Mouse (Mus musculus) liver, postnatal 0 days (tissue): ENCODE results near the gene Ano2. TPM values are rescaled to one million over a fixed set of nuclear protein-coding genes. Genes with fewer than 3 reads are reported as not detected.

Experiments used
- ATAC-seq: fragments of 200-750 bp; cut with Nextera tagmentation; 2 replicates; pipeline ENCODE4 v1.8.0; 2017; ENCODE audit warnings: mild to moderate bottlenecking, moderate library complexity
- DNase-seq: peaks from one replicate; pipeline ENCODE4 v3.0.0-alpha.2; 2016
- H3K27ac ChIP-seq: fragments of 300-500 bp; sonication (generic); 2 replicates; pipeline ENCODE4 v1.5.1; 2014; ENCODE audit warnings: antibody characterized with exemption, moderate library complexity, mild to moderate bottlenecking, low read depth
- H3K27me3 ChIP-seq: fragments of 300-500 bp; sonication (generic); 2 replicates; pipeline ENCODE4 v1.6.1; 2014; ENCODE audit warnings: low read length, control low read depth, mixed read lengths; ENCODE audit not compliant: insufficient read depth
- H3K36me3 ChIP-seq: fragments of 300-500 bp; sonication (generic); replicated peaks from 2 replicates; pipeline ENCODE4 v1.6.1; 2014; ENCODE audit warnings: mild to moderate bottlenecking, control low read depth, low read length, moderate library complexity, mixed read lengths; ENCODE audit not compliant: insufficient read depth
- H3K4me1 ChIP-seq: fragments of 300-500 bp; sonication (generic); 2 replicates; pipeline ENCODE4 v1.6.1; 2014; ENCODE audit warnings: antibody characterized with exemption, mild to moderate bottlenecking, control low read depth; ENCODE audit not compliant: insufficient read depth
- H3K4me2 ChIP-seq: fragments of 300-500 bp; sonication (generic); 2 replicates; pipeline ENCODE4 v1.6.1; 2014; ENCODE audit warnings: low read depth, mild to moderate bottlenecking, low read length, moderate library complexity, mixed read lengths
- H3K4me3 ChIP-seq: fragments of 300-500 bp; sonication (generic); 2 replicates; pipeline ENCODE4 v1.5.1; 2014; ENCODE audit warnings: low read depth, low read length
- H3K9ac ChIP-seq: fragments of 300-500 bp; sonication (generic); replicated peaks from 2 replicates; pipeline ENCODE4 v1.6.1; 2014; ENCODE audit warnings: mild to moderate bottlenecking, moderate library complexity
- H3K9me3 ChIP-seq: fragments of 300-500 bp; sonication (generic); 2 replicates; pipeline ENCODE4 v1.6.1; 2016; ENCODE audit warnings: mild to moderate bottlenecking, control low read depth, low read length, mixed read lengths
- CTCF ChIP-seq: sonication (generic); IDR thresholded peaks from 2 replicates; pipeline ENCODE4 v1.5.1; 2016; ENCODE audit warnings: antibody characterized with exemption, low read depth
- EP300 ChIP-seq: IDR thresholded peaks from 2 replicates; pipeline ENCODE4 v1.6.1; 2016; ENCODE audit warnings: antibody characterized with exemption, low read depth, mild to moderate bottlenecking
- WGBS: fragments of 180-500 bp; shearing (Covaris S2); extraction: QIAGEN DNeasy Blood & Tissue Kit; methylation state at CpG from one replicate; pipeline ENCODE4 v1.1.7; 2014; ENCODE audit not compliant: insufficient replicate concordance; 5-methylcytosine and 5-hydroxymethylcytosine counted together
- polyA plus RNA-seq: library from polyadenylated mRNA; unstranded; fragments of >200 nt; fragmentation: Nextera tagmentation; extraction: Ambion mirVana; gene quantifications from 2 replicates; pipeline ENCODE4 v1.2.1, GENCODE M21; 2015

The Ano2 gene
- polyA plus RNA-seq, 1 experiment from 2014 or later = not detected

DNA sequence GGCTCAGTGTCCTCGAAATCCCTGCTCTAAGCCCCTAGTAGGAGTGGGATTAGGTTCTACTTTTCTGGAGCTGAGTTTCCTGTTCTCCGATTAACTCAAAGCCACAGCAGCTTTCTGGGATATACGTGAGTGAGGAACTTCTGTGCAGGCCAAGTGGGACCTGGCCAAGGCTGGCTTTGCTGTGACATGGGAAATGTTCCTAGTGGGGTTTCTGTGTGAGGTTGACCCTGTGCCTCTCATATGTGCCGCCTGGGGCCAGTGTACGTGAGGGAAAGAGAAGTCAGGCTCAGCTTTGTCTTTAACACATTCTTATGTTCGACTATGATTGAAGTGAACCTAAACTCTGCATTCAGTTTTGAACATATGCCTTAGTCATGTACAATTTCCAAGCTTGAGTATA is 184.5 kb downstream of the Ano2 start:
- no peak for ATAC-seq
- Histone ChIP-seq H3K9ac (no peak overlapping the region), H3K27me3 (no peaks in the 10 kb centered on the region), H3K27ac (no peak overlapping the region), H3K36me3 (no peaks in the 10 kb centered on the region), H3K9me3 (no peaks in the 10 kb centered on the region), H3K4me2 (no peak overlapping the region), H3K4me3 (no peak overlapping the region), H3K4me1 (no peaks in the 10 kb centered on the region)
- no peak for TF ChIP-seq CTCF
- no peak for TF ChIP-seq EP300
- WGBS = 71% methylated on average over 6 of the region's 6 CpGs
- DNase-seq = no peak

DNA sequence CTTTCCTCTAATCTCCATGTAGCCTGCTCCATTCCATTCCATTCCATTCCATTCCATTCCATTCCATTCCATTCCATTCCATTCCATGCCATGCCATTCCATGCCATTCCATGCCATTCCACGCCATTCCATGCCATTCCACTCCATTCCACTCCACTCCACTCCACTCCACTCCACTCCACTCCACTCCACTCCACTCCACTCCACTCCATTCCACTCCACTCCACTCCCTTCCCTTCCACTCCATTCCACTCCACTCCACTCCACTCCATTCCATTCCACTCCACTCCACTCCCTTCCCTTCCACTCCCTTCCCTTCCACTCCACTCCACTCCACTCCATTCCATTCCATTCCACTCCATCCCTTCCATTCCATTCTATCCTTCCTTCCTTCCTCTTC is 186.7 kb downstream of the Ano2 start:
- TF ChIP-seq EP300 = no peak
- no peak for TF ChIP-seq CTCF
- Histone ChIP-seq H3K4me2 (no peak overlapping the region), H3K4me1 (no peaks in the 10 kb centered on the region), H3K36me3 (no peaks in the 10 kb centered on the region), H3K9ac (no peak overlapping the region), H3K9me3 (no peaks in the 10 kb centered on the region), H3K27me3 (no peaks in the 10 kb centered on the region), H3K4me3 (no peak overlapping the region), H3K27ac (no peak overlapping the region)
- WGBS = 59% methylated on average over 1 of the region's 1 CpGs
- ATAC-seq (no peak), DNase-seq (no peak)

DNA sequence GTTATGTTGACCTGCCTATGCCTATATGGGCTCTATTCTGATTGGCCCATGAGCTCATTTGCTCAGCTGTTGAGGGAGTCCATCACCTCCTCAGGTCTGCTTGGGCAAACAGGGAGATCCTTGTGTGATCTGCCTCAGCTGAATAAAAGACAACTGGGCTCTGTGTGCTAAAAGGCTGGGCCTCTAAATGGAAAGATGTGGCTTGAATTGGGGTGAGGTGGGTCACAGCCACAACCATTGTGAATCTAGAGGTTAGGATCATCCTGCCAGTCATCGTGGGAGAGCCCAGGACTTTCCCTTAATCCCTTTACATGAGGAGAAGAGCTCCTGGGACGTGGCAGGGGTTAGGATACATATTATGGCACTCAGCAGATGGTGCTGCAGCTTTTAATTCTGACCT is 188.5 kb downstream of the Ano2 start:
- H3K4me3 ChIP-seq = no peak overlapping the region
- H3K9ac ChIP-seq = no peak overlapping the region
- no peak for DNase-seq
- H3K4me2 ChIP-seq = no peak overlapping the region
- H3K4me1 ChIP-seq = no peaks in the 10 kb centered on the region
- ATAC-seq = no peak
- H3K27ac ChIP-seq = no peak overlapping the region
- H3K27me3 ChIP-seq = no peaks in the 10 kb centered on the region
- no peaks in the 10 kb centered on the region for H3K36me3 ChIP-seq
- H3K9me3 ChIP-seq = no peaks in the 10 kb centered on the region
- TF ChIP-seq EP300 = no peak
- TF ChIP-seq CTCF = no peak
- 40% methylated on average over 2 of the region's 2 CpGs for WGBS

DNA sequence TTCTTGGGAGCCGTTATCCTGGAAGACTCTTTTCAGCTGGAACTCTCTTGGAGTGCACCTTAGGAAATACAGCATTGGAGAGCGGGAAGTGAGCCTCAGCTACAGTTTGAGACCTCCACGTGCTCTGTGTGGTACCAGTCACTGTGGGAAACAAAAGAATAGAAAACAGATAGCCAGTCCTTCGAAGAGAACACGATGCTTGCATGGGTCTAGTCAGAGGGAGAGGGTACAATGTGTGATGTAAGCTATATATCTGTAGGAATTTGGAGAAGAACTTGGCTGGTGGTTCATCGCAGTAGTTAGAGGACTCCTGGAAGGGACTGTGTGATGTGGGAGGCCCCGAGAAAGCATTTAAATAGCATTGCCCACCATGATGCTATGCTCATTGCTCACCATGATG is 189.1 kb downstream of the Ano2 start:
- Histone ChIP-seq H3K9ac (no peak overlapping the region), H3K36me3 (no peaks in the 10 kb centered on the region), H3K27me3 (no peaks in the 10 kb centered on the region), H3K4me1 (no peaks in the 10 kb centered on the region), H3K9me3 (no peaks in the 10 kb centered on the region), H3K27ac (no peak overlapping the region), H3K4me2 (no peak overlapping the region), H3K4me3 (no peak overlapping the region)
- no peak for TF ChIP-seq EP300
- 75% methylated on average over 7 of the region's 7 CpGs for WGBS
- ATAC-seq = no peak
- no peak for DNase-seq

DNA sequence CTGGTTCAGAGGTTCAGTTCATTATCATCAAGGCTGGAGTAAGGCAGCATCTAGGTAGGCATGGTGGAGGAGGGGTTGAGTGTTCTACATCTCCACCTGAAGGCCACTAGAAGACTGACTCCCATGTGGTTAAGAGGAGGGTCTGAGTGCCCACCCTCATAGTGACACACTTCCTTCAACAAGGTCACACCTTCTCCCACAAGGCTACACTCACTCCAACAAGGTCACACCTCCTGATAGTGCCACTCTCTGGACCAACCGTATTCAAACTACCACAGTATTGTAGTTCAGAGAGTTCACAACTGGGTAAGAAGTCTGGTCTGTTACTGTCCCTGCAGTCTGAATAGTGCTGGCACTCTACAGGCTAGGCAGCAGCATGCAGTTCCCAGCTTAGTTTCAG is 198.4 kb downstream of the Ano2 start:
- WGBS = 75% methylated on average over 1 of the region's 1 CpGs
- no peak overlapping the region for H3K27ac ChIP-seq
- ATAC-seq = no peak
- H3K36me3 ChIP-seq = no peaks in the 10 kb centered on the region
- no peak overlapping the region for H3K4me3 ChIP-seq
- no peaks in the 10 kb centered on the region for H3K4me1 ChIP-seq
- TF ChIP-seq CTCF = no peak
- no peak for TF ChIP-seq EP300
- no peaks in the 10 kb centered on the region for H3K9me3 ChIP-seq
- H3K9ac ChIP-seq = no peak overlapping the region
- no peak for DNase-seq
- H3K27me3 ChIP-seq = no peaks in the 10 kb centered on the region
- no peak overlapping the region for H3K4me2 ChIP-seq

DNA sequence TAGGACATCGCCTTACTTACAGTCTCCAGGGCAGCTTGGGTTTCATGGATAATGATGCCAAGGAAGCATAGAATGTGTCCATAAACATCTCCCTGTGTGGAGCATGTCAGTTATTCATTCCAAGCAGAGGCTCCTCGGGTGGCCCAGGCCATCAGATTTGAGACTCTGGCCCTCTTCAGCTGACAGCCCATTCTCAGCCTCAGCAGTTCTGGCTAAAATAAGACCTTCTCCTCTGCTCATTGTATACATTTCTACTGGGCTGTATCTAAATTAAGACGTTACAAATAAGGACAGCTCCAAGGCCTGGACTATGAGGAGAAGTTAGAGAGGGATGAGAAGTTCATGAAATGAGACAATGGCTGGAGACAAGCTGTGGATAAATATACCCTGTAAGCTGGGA is 204.1 kb downstream of the Ano2 start:
- 69% methylated on average over 3 of the region's 3 CpGs for WGBS
- no peak overlapping the region for H3K4me3 ChIP-seq
- DNase-seq (no peak), ATAC-seq (no peak)
- no peak overlapping the region for H3K9ac ChIP-seq
- no peaks in the 10 kb centered on the region for H3K4me1 ChIP-seq
- no peak overlapping the region for H3K4me2 ChIP-seq
- H3K27me3 ChIP-seq = no peaks in the 10 kb centered on the region
- no peaks in the 10 kb centered on the region for H3K9me3 ChIP-seq
- TF ChIP-seq EP300 = no peak
- TF ChIP-seq CTCF = no peak
- H3K36me3 ChIP-seq = no peaks in the 10 kb centered on the region
- no peak overlapping the region for H3K27ac ChIP-seq

DNA sequence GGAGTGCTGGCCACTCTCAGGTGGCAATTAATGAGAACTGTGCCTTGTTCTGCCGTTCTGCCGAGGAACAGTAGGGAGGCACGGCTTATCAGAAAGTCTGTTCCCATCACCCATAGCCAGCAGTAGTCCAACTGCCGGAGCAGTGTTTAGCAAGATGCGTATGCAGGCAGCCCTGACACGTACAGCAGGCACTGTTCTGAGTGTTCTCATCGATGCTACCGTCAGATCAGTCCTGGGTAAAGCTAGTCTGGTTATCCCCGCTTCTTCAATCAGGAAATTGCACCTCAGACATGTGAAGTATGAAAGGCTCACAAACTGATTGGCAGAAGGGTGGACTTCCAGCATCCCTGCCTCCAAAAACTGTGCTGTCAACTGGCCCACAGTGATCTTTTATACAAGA is 224.2 kb downstream of the Ano2 start:
- Histone ChIP-seq H3K9ac (no peak overlapping the region), H3K27ac (no peak overlapping the region), H3K36me3 (no peaks in the 10 kb centered on the region), H3K4me3 (no peak overlapping the region), H3K27me3 (no peaks in the 10 kb centered on the region), H3K9me3 (no peaks in the 10 kb centered on the region), H3K4me2 (no peak overlapping the region), H3K4me1 (no peaks in the 10 kb centered on the region)
- ATAC-seq (no peak), DNase-seq (no peak)
- 72% methylated on average over 9 of the region's 9 CpGs for WGBS
- no peak for TF ChIP-seq CTCF
- TF ChIP-seq EP300 = no peak
